Mouse (Mus musculus): Measurements from ENCODE around the gene Hoxa9.

GRCm38 (mm10) chr6:52220003-52220864, 10.7 kb downstream of the Hoxa9 start:
- TF ChIP-seq CTCF (conservative IDR thresholded peaks at IDR 0.05; ENCODE audit: low read length) (no peak), POU5F1 (IDR thresholded peaks at IDR 0.05; ENCODE audit: borderline replicate concordance, low read length) (no peak), NANOG (IDR thresholded peaks at IDR 0.05; ENCODE audit: borderline replicate concordance, low read length) (no peak)
